Mouse (Mus musculus) hindbrain, embryonic 14.5 days (tissue): ENCODE results near the gene Btbd9. TPM values are rescaled to one million over a fixed set of nuclear protein-coding genes. Genes with fewer than 3 reads are reported as not detected.

Experiments used
- ATAC-seq: fragments of 200-750 bp; cut with Nextera tagmentation; 2 replicates; pipeline ENCODE4 v1.8.0; 2017; ENCODE audit warnings: moderate number of reproducible peaks, mild to moderate bottlenecking, moderate TSS enrichment, moderate library complexity; ENCODE audit not compliant: low FRiP score
- DNase-seq: peaks from one replicate; pipeline ENCODE4 v3.0.0-alpha.2; 2015; ENCODE audit warnings: low spot score
- H3K27ac ChIP-seq: fragments of 300-500 bp; sonication (generic); 2 replicates; pipeline ENCODE4 v1.5.1; 2014; ENCODE audit warnings: mild to moderate bottlenecking, moderate library complexity
- H3K27me3 ChIP-seq: fragments of 300-500 bp; sonication (generic); 2 replicates; pipeline ENCODE4 v1.6.1; 2014; ENCODE audit warnings: mild to moderate bottlenecking, low read length, mixed read lengths; ENCODE audit not compliant: control insufficient read depth, insufficient read depth
- H3K36me3 ChIP-seq: fragments of 300-500 bp; sonication (generic); replicated peaks from 2 replicates; pipeline ENCODE4 v1.6.1; 2014; ENCODE audit not compliant: control insufficient read depth, insufficient read depth
- H3K4me1 ChIP-seq: fragments of 300-500 bp; sonication (generic); replicated peaks from 2 replicates; pipeline ENCODE4 v1.6.1; 2014; ENCODE audit warnings: antibody characterized with exemption, low read length, mixed read lengths; ENCODE audit not compliant: control insufficient read depth, insufficient read depth
- H3K4me2 ChIP-seq: fragments of 300-500 bp; sonication (generic); replicated peaks from 2 replicates; pipeline ENCODE4 v1.6.1; 2014; ENCODE audit warnings: mild to moderate bottlenecking, moderate library complexity
- H3K4me3 ChIP-seq: fragments of 300-500 bp; sonication (generic); replicated peaks from 2 replicates; pipeline ENCODE4 v1.5.1; 2014; ENCODE audit warnings: mild to moderate bottlenecking, low read length
- H3K9ac ChIP-seq: fragments of 300-500 bp; sonication (generic); 2 replicates; pipeline ENCODE4 v1.6.1; 2014
- H3K9me3 ChIP-seq: fragments of 300-500 bp; sonication (generic); 2 replicates; pipeline ENCODE4 v1.6.1; 2016; ENCODE audit warnings: low read length; ENCODE audit not compliant: control insufficient read depth
- WGBS: fragments of 180-500 bp; shearing (Covaris S2); extraction: QIAGEN DNeasy Blood & Tissue Kit; methylation state at CpG from one replicate; pipeline ENCODE4 v1.1.7; 2014; 5-methylcytosine and 5-hydroxymethylcytosine counted together
- polyA plus RNA-seq: library from polyadenylated mRNA; unstranded; fragments of >200 nt; fragmentation: Nextera tagmentation; extraction: Ambion mirVana; gene quantifications from 2 replicates; pipeline ENCODE4 v1.2.1, GENCODE M21; 2014

The Btbd9 gene
- polyA plus RNA-seq, 1 experiment from 2014 or later, result 126 TPM

DNA sequence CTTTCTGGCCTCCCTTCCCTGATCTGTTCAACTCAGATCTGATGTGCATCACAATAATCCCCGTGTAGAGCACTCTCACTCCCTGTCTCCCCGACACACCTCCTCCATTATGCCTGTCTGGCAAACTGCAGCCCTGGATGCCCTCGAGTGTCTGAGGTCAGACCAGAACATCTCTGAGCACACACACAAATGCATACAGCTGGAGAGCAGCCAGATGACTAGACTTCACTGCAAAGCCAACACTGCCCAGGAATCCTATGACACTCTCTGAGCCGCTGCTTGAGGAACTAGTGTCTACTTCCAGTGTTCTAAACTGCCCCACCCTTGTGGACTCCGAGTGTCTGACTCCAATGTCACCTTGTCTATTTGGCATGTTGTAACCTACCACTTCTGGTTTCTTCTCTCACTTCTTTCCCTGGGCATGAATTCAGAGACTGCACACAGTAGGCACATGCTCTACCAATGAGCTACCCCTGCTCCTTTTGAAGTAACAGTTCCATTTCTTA is 112.0 kb downstream of the Btbd9 start:
- no peaks in the 10 kb centered on the region for H3K36me3 ChIP-seq
- no peak overlapping the region for H3K4me3 ChIP-seq
- no peak overlapping the region for H3K9ac ChIP-seq
- H3K4me1 ChIP-seq, result peaks cover 45% of the 10 kb centered on the region
- H3K4me2 ChIP-seq, result no peak overlapping the region
- H3K27ac ChIP-seq, result no peak overlapping the region
- DNase-seq (no peak), ATAC-seq (no peak)
- 36% methylated on average over 5 of the region's 5 CpGs for WGBS
- H3K27me3 ChIP-seq, result no peaks in the 10 kb centered on the region
- H3K9me3 ChIP-seq, result no peaks in the 10 kb centered on the region

DNA sequence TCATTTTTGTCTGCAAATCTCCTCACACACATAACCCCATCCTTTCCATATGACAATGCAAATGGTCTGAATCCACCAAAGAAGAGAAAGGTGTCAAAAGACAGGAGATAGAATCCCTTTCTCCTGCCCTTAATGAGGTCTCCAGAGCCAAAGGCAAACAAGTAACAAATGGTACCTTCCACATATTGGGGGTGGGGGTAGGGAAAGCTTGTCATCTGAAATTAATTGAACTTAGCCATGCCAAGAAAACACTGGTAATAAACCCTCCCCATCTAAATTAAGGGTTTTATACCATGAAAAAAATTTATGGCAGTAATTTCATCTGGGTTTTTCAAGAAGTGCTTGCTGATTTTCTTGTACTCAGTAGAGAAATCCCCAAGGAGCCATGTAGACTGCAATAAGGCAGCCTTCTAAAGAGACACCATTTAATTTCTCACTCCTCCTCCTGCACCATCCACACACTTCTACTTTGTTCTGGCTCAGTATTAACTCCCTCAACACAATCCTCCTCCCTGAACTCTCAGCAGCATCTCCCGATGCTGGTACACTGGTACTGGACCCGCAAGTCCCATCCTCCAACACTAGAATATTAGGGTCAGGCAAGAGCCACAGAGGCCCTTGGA is 115.5 kb downstream of the Btbd9 start:
- DNase-seq, result no peak
- Histone ChIP-seq H3K27ac (0 out of 2 replicates have a peak overlapping the region, but pooled peaks have one; percentile 34), H3K4me3 (no peak overlapping the region), H3K9ac (no peak overlapping the region), H3K9me3 (no peaks in the 10 kb centered on the region), H3K36me3 (no peaks in the 10 kb centered on the region), H3K4me1 (peaks cover 38% of the 10 kb centered on the region), H3K4me2 (no peak overlapping the region), H3K27me3 (no peaks in the 10 kb centered on the region)
- WGBS, result 70% methylated on average over 2 of the region's 2 CpGs
- ATAC-seq, result no peak

DNA sequence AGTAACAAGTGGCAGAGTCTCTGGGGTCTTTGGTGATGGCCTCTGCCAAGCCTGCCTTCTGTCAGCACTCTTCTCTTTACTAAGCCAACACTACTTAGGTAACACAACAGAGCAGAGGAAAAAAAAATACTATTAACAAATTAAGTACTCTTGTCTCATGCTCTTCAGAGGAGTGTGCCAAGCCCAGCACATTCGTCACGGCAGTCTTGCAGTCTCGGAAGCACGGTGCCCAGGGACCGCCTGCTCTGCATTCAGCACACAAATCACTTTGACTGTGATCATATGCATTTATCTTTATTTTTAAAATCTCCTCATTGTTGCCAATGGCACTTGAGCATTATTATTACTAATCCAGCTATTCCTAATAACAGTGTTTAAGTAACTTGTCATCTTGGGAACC is 116.6 kb downstream of the Btbd9 start:
- DNase-seq (peak; percentile 50), ATAC-seq (no peak)
- H3K4me2 ChIP-seq, result no peak overlapping the region
- no peak overlapping the region for H3K4me3 ChIP-seq
- no peaks in the 10 kb centered on the region for H3K36me3 ChIP-seq
- no peak overlapping the region for H3K9ac ChIP-seq
- no peaks in the 10 kb centered on the region for H3K27me3 ChIP-seq
- H3K9me3 ChIP-seq, result no peaks in the 10 kb centered on the region
- 36% methylated on average over 5 of the region's 5 CpGs for WGBS
- H3K4me1 ChIP-seq, result peaks cover 38% of the 10 kb centered on the region
- no peak overlapping the region for H3K27ac ChIP-seq

DNA sequence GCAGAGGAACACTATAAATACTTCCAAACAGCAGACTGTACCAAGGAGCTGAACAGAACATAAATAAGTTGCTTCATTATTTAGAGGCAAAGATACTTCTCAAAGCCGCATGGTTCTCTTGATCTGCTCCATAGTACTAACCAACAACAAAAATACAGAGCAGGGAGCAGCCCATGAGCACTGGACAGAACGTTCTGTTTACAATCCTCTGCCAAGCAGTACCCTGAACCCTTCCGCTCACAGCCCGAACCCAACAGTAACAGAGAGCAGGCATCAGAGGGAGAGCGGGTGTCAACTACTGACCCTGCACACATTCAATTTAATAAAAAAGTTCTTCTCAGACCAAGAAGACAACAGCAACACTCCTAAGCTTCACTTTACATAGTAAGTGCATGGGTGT is 117.4 kb downstream of the Btbd9 start:
- Histone ChIP-seq H3K27me3 (no peaks in the 10 kb centered on the region), H3K4me1 (peaks cover 44% of the 10 kb centered on the region), H3K9ac (no peak overlapping the region), H3K27ac (no peak overlapping the region), H3K4me2 (no peak overlapping the region), H3K9me3 (no peaks in the 10 kb centered on the region), H3K4me3 (no peak overlapping the region), H3K36me3 (no peaks in the 10 kb centered on the region)
- DNase-seq (no peak), ATAC-seq (no peak)
- WGBS, result 95% methylated on average over 5 of the region's 5 CpGs

DNA sequence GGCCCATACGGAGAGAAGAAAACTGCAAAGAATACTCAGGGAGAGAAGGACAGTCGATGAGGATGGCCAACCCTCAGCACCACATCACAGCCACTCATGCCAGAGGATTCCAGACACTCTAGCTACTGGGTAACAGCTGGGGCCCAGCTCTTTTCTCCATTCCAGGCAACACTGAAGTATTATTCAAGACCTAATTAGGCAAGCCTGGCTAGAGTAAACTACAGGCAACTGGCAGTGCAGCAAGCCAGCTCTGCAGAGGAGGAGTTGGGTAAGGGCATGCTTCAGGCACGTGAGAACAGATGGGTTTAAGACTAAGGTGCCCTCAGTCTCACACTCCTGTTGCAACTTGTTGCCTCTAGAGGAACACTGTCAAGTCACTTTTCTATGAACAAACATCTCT is 118.0 kb downstream of the Btbd9 start:
- Histone ChIP-seq H3K9me3 (no peaks in the 10 kb centered on the region), H3K4me1 (peaks cover 40% of the 10 kb centered on the region), H3K27ac (no peak overlapping the region), H3K9ac (no peak overlapping the region), H3K27me3 (no peaks in the 10 kb centered on the region), H3K36me3 (no peaks in the 10 kb centered on the region), H3K4me3 (no peak overlapping the region), H3K4me2 (no peak overlapping the region)
- DNase-seq (no peak), ATAC-seq (no peak)
- 69% methylated on average over 3 of the region's 3 CpGs for WGBS

DNA sequence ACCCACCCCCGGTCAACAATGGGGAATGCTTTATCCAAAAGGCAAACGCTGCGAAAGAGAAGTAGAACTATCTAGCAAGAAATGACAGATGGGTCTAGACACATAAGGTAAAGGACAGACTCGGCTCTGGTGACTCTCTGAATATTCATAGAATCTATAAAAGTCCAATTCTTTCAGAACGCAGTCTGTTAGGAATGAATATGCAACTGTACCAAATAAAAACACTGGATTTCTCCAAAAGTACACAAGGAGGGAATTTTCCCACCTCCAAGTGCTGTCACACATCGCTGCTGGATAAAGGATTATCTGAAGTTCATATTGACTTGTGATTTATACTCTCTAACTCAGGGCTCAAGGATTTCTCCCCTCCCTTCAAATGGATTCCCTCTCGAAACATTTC is 118.8 kb downstream of the Btbd9 start:
- Histone ChIP-seq H3K4me3 (no peak overlapping the region), H3K4me1 (peaks cover 34% of the 10 kb centered on the region), H3K9me3 (no peaks in the 10 kb centered on the region), H3K4me2 (no peak overlapping the region), H3K9ac (no peak overlapping the region), H3K27ac (no peak overlapping the region), H3K27me3 (no peaks in the 10 kb centered on the region), H3K36me3 (no peaks in the 10 kb centered on the region)
- WGBS, result 54% methylated on average over 7 of the region's 7 CpGs
- ATAC-seq (no peak), DNase-seq (no peak)

DNA sequence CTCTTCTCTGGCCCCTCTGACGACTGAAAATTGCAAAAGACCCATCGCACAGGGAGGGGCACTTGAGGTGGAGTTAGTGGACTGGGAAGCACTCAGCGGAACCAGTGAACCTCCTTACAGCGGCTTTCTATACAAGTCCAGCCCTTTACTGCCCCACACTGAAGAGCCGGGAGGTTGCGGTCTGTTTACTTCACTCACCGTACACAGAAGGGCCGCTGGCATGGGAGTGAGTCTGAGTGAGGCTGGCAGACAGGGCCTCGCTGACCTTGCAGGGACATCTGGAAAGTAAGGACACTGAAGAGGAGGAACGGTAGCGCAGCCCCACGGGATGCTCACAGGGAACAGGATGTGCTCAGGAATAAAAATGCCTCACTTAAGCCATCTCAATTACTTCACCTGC is 120.0 kb downstream of the Btbd9 start:
- DNase-seq (no peak), ATAC-seq (no peak)
- Histone ChIP-seq H3K9me3 (no peaks in the 10 kb centered on the region), H3K4me2 (no peak overlapping the region), H3K36me3 (no peaks in the 10 kb centered on the region), H3K9ac (no peak overlapping the region), H3K27ac (0 out of 2 replicates have a peak overlapping the region, but pooled peaks have one; percentile 2), H3K4me1 (peaks cover 29% of the 10 kb centered on the region), H3K4me3 (no peak overlapping the region), H3K27me3 (no peaks in the 10 kb centered on the region)
- WGBS, result 51% methylated on average over 12 of the region's 12 CpGs

DNA sequence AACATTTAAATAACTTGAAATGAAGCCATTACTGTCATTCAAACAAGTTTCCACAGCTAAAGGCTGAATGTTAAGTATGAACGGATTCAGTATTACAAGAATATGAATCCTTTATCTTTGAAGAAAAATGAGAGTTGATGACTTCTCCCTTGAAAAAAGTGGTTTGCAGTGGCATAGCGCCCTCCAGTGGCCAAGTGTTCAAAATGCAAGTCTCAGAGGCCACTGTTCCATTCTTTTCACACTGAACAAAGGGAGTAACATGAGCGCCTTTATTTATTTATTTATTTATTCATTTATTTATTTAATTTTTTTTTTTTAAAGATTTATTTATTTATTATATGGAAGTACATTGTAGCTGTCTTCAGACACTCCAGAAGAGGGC is 121.4 kb downstream of the Btbd9 start:
- no peaks in the 10 kb centered on the region for H3K27me3 ChIP-seq
- 20% methylated on average over 3 of the region's 3 CpGs for WGBS
- no peaks in the 10 kb centered on the region for H3K9me3 ChIP-seq
- H3K9ac ChIP-seq, result no peak overlapping the region
- H3K4me3 ChIP-seq, result no peak overlapping the region
- peak; percentile 90 for DNase-seq
- H3K36me3 ChIP-seq, result no peaks in the 10 kb centered on the region
- H3K27ac ChIP-seq, result no peak overlapping the region
- no peak for ATAC-seq
- H3K4me2 ChIP-seq, result no peak overlapping the region
- H3K4me1 ChIP-seq, result peaks cover 21% of the 10 kb centered on the region; the same call in 1 of the 2 replicates

DNA sequence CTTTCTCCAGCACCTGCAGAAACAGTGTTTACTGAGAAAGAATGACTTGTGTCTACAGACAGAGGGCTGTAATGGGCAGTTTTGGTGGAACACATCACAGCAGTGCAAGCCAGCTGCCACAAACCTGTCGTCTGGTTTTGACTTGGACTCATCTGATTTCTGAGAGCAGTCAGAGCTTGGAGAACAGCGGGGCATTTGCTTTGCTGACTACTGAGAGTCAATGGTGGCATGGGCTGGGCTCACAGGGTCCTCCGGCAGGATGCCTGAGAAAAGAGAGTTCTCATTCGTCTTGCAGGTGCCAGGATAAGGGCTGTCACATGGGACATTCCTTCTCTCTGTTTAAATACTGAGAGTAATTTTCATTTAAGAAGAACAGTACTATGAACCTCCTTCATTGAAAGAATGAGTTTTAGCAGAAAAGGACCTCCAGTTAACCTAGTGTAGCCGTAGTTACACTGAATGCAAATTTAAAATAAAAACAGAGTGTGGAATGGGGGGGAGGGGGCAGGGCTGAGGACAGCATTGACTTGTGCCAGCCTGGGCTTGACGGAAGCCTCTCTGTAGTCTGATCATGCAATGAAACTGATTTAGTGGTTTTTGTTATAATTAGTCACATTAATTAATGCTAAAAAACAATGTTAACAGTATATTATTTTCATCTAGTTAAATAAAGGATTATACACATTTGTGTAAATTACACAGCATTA is 122.0 kb downstream of the Btbd9 start:
- H3K36me3 ChIP-seq, result no peaks in the 10 kb centered on the region
- H3K4me1 ChIP-seq, result peaks cover 17% of the 10 kb centered on the region; the same call in 1 of the 2 replicates
- ATAC-seq, result no peak
- no peak overlapping the region for H3K4me2 ChIP-seq
- WGBS, result 35% methylated on average over 6 of the region's 6 CpGs
- no peak overlapping the region for H3K27ac ChIP-seq
- no peak for DNase-seq
- H3K4me3 ChIP-seq, result no peak overlapping the region
- no peaks in the 10 kb centered on the region for H3K9me3 ChIP-seq
- no peaks in the 10 kb centered on the region for H3K27me3 ChIP-seq
- H3K9ac ChIP-seq, result no peak overlapping the region
